Mouse (Mus musculus) midbrain, embryonic 14.5 days (tissue): Measurements from ENCODE around the gene Ccng2. TPM values are rescaled to one million over a fixed set of nuclear protein-coding genes. Genes with fewer than 3 reads are reported as not detected.

Experiments
- ATAC-seq: fragments of 200-750 bp; cut with Nextera tagmentation; 2 replicates; pipeline ENCODE4 v1.8.0; 2017; ENCODE audit warnings: moderate number of reproducible peaks, moderate library complexity; ENCODE audit not compliant: low FRiP score, low TSS enrichment
- DNase-seq: peaks from one replicate; pipeline ENCODE4 v3.0.0-alpha.2; 2015
- H3K27ac ChIP-seq: fragments of 300-500 bp; sonication (generic); replicated peaks from 2 replicates; pipeline ENCODE4 v1.5.1; 2014; ENCODE audit warnings: mild to moderate bottlenecking, low read depth, low read length, moderate library complexity
- H3K27me3 ChIP-seq: fragments of 300-500 bp; sonication (generic); 2 replicates; pipeline ENCODE4 v1.6.1; 2014; ENCODE audit warnings: low read length, control low read depth, mixed read lengths; ENCODE audit not compliant: control insufficient read depth, insufficient read depth
- H3K36me3 ChIP-seq: fragments of 300-500 bp; sonication (generic); 2 replicates; pipeline ENCODE4 v1.6.1; 2014; ENCODE audit warnings: low read length, control low read depth; ENCODE audit not compliant: control insufficient read depth, insufficient read depth
- H3K4me1 ChIP-seq: fragments of 300-500 bp; sonication (generic); 2 replicates; pipeline ENCODE4 v1.6.1; 2014; ENCODE audit warnings: mild to moderate bottlenecking, antibody characterized with exemption, low read length, control low read depth; ENCODE audit not compliant: control insufficient read depth, insufficient read depth
- H3K4me2 ChIP-seq: fragments of 300-500 bp; sonication (generic); 2 replicates; pipeline ENCODE4 v1.6.1; 2014; ENCODE audit warnings: mild to moderate bottlenecking, low read length, moderate library complexity
- H3K4me3 ChIP-seq: fragments of 300-500 bp; sonication (generic); replicated peaks from 2 replicates; pipeline ENCODE4 v1.5.1; 2014; ENCODE audit warnings: low read depth, low read length
- H3K9ac ChIP-seq: fragments of 300-500 bp; sonication (generic); replicated peaks from 2 replicates; pipeline ENCODE4 v1.6.1; 2014; ENCODE audit warnings: mild to moderate bottlenecking, low read length, moderate library complexity
- H3K9me3 ChIP-seq: fragments of 300-500 bp; sonication (generic); 2 replicates; pipeline ENCODE4 v1.6.1; 2016; ENCODE audit warnings: low read length, control low read depth, mixed read lengths; ENCODE audit not compliant: control insufficient read depth
- WGBS: fragments of 180-500 bp; shearing (Covaris S2); extraction: QIAGEN DNeasy Blood & Tissue Kit; methylation state at CpG from one replicate; pipeline ENCODE4 v1.1.7; 2014; 5-methylcytosine and 5-hydroxymethylcytosine counted together
- polyA plus RNA-seq: library from polyadenylated mRNA; unstranded; fragments of >200 nt; fragmentation: Nextera tagmentation; extraction: Ambion mirVana; gene quantifications from 2 replicates; pipeline ENCODE4 v1.2.1, GENCODE M21; 2014

Gene Ccng2
- polyA plus RNA-seq, 1 experiment from 2014 or later: 108 TPM

DNA sequence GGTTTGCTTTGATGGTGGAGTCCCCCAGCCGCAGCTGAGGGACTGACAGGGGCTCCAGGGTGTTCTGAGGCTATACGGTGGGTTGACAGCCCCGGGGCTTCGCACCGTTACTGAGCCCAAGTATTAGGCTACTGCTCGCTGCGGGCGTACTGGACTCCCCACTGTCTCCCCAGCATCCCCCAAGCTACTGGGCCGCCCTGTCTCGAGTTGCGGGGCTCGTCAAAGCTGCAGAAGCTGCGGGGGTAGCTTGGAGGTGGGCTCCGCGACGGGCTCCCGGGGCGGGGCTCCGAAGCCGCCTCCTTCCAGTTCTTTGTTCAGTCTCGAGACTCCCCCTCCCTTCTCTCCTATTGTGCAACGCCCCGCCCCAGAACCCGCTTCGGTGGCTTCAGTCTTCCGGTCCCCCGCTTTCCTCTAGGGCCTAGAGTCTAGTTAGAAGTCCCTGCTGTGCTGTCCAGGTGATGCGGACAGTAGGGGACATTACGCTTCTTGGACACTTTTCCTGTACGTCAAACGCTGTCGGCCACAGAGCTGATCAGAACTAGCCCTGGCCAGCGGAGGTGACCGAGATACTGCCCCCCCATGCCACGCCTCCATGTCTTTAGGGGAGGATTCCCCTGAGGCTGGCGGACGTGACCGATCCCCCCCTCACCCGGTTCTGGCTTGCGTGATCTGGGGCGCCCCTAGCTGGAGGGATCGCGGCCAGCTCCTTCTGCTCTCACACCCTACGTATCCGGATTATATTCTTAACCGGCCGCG, 972 bp downstream of the Ccng2 start:
- Histone ChIP-seq H3K4me3 (peak overlapping the region; percentile 99), H3K4me1 (peaks cover 21% of the 10 kb centered on the region), H3K9me3 (no peaks in the 10 kb centered on the region), H3K27me3 (no peaks in the 10 kb centered on the region), H3K9ac (peak overlapping the region; percentile 98), H3K27ac (peak overlapping the region; percentile 97), H3K4me2 (peak overlapping the region; percentile 74), H3K36me3 (peaks cover 35% of the 10 kb centered on the region)
- peak; percentile 77 for ATAC-seq
- WGBS: under 1% methylated on average over 48 of the region's 48 CpGs
- peak; percentile 92 for DNase-seq

DNA sequence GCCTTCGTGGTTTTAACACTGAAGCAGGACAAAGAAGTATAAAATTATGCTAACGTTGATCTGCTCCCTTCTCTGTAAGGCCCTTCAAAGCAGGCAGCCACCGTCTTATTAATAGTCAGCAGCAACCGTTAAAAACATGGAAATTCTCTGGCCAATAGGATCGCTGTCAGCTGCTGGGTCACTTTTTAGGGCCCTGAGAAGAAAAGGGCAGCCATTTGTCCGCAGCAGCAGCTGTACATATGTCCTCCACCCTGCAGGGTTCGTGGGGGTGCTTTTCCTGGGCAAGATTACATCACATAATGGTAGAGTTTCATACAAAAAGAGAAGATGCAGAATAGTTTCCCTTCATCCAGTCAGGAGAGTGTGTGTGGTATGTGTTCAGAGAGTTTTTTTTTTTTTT, 3.0 kb downstream of the Ccng2 start:
- Histone ChIP-seq H3K9ac (peak overlapping the region; percentile 40; the same call in 1 of the 2 replicates), H3K36me3 (peaks cover 56% of the 10 kb centered on the region)
- ATAC-seq: no peak

DNA sequence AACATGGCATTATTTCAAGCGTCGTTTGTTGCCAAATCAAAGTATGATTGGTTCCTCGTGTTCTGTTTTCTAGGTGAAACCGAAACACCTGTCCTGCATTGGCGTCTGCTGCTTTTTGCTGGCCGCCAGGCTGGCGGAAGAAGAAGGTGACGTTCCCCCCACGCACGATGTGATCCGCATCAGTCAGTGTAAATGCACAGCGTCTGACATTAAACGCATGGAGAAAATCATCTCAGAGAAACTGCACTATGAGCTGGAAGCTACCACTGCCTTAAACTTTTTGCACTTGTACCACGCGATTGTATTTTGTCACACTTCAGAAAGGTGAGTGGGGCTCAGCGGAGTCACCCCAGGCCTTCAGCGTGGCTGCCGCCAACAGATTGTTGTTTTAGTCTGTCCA, 3.7 kb downstream of the Ccng2 start:
- WGBS: 95% methylated on average over 18 of the region's 18 CpGs

More for the DNA sequence above, 3.0 kb downstream of the Ccng2 start:
- Histone ChIP-seq H3K27ac (no peak overlapping the region), H3K27me3 (no peaks in the 10 kb centered on the region), H3K4me2 (peak overlapping the region; percentile 74), H3K9me3 (no peaks in the 10 kb centered on the region), H3K4me1 (peaks cover 21% of the 10 kb centered on the region), H3K4me3 (peak overlapping the region; percentile 99)
- 20% methylated on average over 7 of the region's 7 CpGs for WGBS
- peak; percentile 20 for DNase-seq

DNA sequence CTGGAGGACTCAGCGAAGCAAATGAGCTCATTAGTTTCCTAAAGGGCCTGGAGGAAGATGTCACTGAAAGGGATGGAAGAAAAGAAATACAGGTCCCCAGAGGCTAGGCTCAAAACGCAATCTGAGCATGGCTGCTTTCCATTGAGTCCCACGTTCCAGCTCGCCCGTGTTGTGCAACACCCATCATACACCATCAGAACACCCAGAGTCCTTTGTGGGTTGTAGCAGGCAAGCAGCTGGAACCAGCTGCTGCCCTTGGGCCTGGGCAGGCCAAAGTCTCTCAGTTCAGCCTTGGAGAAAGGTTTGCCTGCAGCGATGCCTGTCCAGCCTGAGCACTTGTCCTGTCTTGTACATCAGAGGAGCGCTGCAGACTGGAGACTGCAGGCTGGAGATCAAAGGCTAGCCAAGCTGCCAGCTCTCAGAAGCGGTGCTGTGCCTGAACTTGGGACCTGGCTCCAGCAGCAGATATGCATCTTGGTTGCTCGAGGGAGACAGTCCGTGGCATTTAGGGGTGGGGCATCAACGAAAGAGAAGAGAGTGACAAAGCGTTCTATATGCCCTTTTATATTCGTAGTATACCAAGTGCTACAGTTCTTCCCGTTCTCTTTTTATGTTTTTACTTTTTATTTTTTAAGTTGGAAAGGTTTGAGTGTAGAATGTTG, 15.5 kb downstream of the Ccng2 start:
- Histone ChIP-seq H3K9ac (no peak overlapping the region), H3K27me3 (no peaks in the 10 kb centered on the region), H3K4me3 (no peak overlapping the region), H3K4me2 (no peak overlapping the region), H3K4me1 (no peaks in the 10 kb centered on the region), H3K36me3 (peaks cover 8% of the 10 kb centered on the region), H3K9me3 (no peaks in the 10 kb centered on the region), H3K27ac (no peak overlapping the region)
- DNase-seq: peak; percentile 18
- 73% methylated on average over 14 of the region's 14 CpGs for WGBS
- no peak for ATAC-seq

More for the DNA sequence above, 3.7 kb downstream of the Ccng2 start:
- H3K9ac ChIP-seq: no peak overlapping the region
- DNase-seq: no peak
- H3K9me3 ChIP-seq: no peaks in the 10 kb centered on the region
- H3K27ac ChIP-seq: no peak overlapping the region
- no peaks in the 10 kb centered on the region for H3K27me3 ChIP-seq
- H3K4me3 ChIP-seq: no peak overlapping the region
- ATAC-seq: no peak
- no peak overlapping the region for H3K4me2 ChIP-seq
- H3K4me1 ChIP-seq: peaks cover 21% of the 10 kb centered on the region
- peaks cover 62% of the 10 kb centered on the region for H3K36me3 ChIP-seq

DNA sequence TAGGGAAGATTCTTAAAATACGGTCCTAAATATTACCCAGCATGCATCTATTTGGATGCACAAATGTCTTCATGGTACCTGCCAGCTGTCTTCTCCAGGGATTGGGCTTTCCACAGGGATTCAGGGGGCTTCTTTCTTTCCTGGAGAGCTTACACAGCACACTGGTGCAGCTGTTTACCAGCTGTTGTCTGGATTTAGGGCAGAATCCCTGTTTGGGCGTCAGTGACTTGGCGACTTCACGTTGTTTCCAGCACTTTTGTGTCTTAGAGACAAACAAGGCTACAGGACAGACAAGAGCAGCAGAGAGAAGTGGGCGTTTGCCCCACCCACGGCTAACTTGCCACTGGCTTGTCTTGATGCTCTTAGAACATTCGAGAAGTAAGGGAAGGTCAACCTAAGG, 16.1 kb downstream of the Ccng2 start:
- H3K27me3 ChIP-seq: no peaks in the 10 kb centered on the region
- H3K9me3 ChIP-seq: no peaks in the 10 kb centered on the region
- no peak overlapping the region for H3K4me3 ChIP-seq
- 76% methylated on average over 7 of the region's 7 CpGs for WGBS
- no peak overlapping the region for H3K9ac ChIP-seq
- no peak overlapping the region for H3K4me2 ChIP-seq
- DNase-seq (no peak), ATAC-seq (no peak)
- no peaks in the 10 kb centered on the region for H3K4me1 ChIP-seq
- H3K36me3 ChIP-seq: peaks cover 3% of the 10 kb centered on the region; the same call in 1 of the 2 replicates
- no peak overlapping the region for H3K27ac ChIP-seq

DNA sequence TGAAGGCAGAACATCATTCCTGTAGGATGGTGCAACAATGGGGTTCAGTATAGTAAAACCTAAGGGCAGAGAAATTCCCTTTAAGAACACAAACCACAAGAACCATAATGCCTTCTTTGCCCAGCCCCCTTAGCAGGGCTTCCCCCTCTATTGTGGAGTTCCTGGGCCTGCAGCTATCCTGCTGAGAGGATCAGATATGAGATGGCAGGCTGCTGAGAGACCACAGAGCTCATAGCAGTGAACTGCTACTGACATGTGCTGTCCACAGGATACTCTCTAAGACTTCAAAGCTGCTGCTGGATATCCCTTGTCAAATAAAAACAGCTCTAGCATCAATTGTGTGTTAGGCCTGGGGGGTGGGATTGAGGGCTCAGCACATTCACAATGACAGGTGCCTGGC, 21.5 kb downstream of the Ccng2 start:
- no peak for ATAC-seq

DNA sequence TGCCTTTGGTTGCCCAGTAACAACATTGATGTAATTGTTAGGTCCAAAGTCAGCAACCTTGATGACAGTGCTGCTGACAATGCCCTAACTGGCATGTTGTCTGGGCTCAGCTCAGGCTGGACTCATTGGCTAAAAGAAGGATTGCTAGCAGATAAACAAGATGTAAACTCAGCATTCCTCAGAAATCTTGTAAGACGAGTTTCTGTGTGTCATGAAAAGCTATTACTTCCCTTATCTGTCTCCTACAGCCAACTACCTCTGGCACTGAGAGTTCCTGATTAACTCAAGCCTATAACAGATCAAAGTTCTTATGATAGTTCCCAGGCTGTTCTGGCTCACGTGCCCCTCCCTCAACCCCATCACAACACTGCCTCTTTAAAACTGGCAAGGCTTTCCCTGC, 23.2 kb downstream of the Ccng2 start:
- no peaks in the 10 kb centered on the region for H3K9me3 ChIP-seq
- no peak overlapping the region for H3K27ac ChIP-seq
- ATAC-seq (no peak), DNase-seq (no peak)
- no peak overlapping the region for H3K9ac ChIP-seq
- no peaks in the 10 kb centered on the region for H3K4me1 ChIP-seq
- no peaks in the 10 kb centered on the region for H3K27me3 ChIP-seq
- 65% methylated on average over 2 of the region's 2 CpGs for WGBS
- H3K4me2 ChIP-seq: no peak overlapping the region
- H3K4me3 ChIP-seq: no peak overlapping the region
- no peaks in the 10 kb centered on the region for H3K36me3 ChIP-seq

More for the DNA sequence above, 21.5 kb downstream of the Ccng2 start:
- DNase-seq: peak; percentile 12
- H3K9ac ChIP-seq: no peak overlapping the region
- H3K27ac ChIP-seq: no peak overlapping the region
- H3K27me3 ChIP-seq: no peaks in the 10 kb centered on the region
- H3K9me3 ChIP-seq: no peaks in the 10 kb centered on the region
- no peak overlapping the region for H3K4me2 ChIP-seq
- no peak overlapping the region for H3K4me3 ChIP-seq
- H3K36me3 ChIP-seq: no peaks in the 10 kb centered on the region
- H3K4me1 ChIP-seq: no peaks in the 10 kb centered on the region

DNA sequence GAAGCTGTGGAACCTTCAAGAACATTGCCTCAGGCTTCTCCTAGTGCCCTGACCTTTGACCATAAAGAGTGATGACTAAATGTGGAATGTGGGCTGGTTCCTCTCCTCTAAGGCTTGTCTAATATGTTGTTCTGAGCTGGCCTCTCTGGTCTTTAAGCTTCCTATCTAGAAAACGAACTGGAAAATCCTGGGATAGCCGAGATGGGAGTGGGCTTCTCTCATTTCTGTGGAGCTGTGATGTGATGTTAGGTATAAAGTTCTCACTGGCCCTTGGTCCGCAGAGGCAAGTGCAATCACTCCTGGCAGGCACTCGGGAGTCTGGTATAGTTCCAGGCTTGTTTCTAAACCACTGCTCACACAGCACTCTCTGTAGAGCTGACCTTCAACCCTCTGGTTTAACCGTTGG, 29.3 kb downstream of the Ccng2 start:
- ATAC-seq: no peak
- H3K27me3 ChIP-seq: no peaks in the 10 kb centered on the region
- DNase-seq: no peak
- no peak overlapping the region for H3K4me3 ChIP-seq
- H3K9ac ChIP-seq: no peak overlapping the region
- H3K4me1 ChIP-seq: no peaks in the 10 kb centered on the region
- H3K36me3 ChIP-seq: no peaks in the 10 kb centered on the region
- H3K27ac ChIP-seq: no peak overlapping the region
- WGBS: 86% methylated on average over 5 of the region's 5 CpGs
- no peak overlapping the region for H3K4me2 ChIP-seq
- no peaks in the 10 kb centered on the region for H3K9me3 ChIP-seq

DNA sequence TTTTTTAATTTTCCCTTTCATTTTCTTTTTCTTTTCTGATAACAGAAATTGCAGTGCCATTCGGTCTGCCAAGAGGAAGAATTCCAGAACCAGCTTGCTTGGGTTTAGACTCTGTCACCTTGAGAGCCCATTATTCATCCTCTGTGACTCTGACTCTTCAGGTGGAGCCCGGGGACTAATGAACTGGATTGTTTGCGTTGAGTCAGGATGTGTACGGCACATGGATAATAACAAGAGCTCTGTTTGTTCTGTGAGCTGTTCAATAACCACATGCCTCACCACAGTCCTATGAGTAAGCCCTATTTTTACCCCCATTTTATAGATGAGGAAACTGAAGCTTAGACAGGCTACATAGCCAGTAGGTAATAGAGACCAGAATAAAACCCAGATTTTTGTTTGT, 29.7 kb downstream of the Ccng2 start:
- Histone ChIP-seq H3K9me3 (no peaks in the 10 kb centered on the region), H3K4me2 (no peak overlapping the region), H3K9ac (no peak overlapping the region), H3K4me3 (no peak overlapping the region), H3K27me3 (no peaks in the 10 kb centered on the region), H3K27ac (no peak overlapping the region), H3K36me3 (no peaks in the 10 kb centered on the region), H3K4me1 (no peaks in the 10 kb centered on the region)
- no peak for DNase-seq
- no peak for ATAC-seq
- WGBS: 89% methylated on average over 4 of the region's 4 CpGs
